Mouse (Mus musculus): ENCODE measurements around the gene Btbd11. TPM values are rescaled to one million over a fixed set of nuclear protein-coding genes. Genes with fewer than 3 reads are reported as not detected.

Gene Btbd11
- total RNA-seq, 2 experiments from 2014 or later = 27.5 to 31.5 TPM

Other genes starting within 250 kb of the Btbd11 start
- 10 to 100 TPM; 17.2 to 21.1 TPM for gene Cry1, start 201.8 kb upstream of the Btbd11 start, total RNA-seq (2021)